Mouse (Mus musculus): ENCODE data around the gene Wdr47. TPM values are rescaled to one million over a fixed set of nuclear protein-coding genes. Genes with fewer than 3 reads are reported as not detected.
A peak's percentile ranks its signal among the peaks of the same experiment; 100 is the strongest.
"Not testable (repeated sequence)": the region's sequence is repeated elsewhere in the genome, so short reads cannot be mapped to it uniquely, and the experiment has no call there.

Gene Wdr47
- total RNA-seq, 2 experiments from 2014 or later, result 1.3 TPM; not detected in 1

DNA sequence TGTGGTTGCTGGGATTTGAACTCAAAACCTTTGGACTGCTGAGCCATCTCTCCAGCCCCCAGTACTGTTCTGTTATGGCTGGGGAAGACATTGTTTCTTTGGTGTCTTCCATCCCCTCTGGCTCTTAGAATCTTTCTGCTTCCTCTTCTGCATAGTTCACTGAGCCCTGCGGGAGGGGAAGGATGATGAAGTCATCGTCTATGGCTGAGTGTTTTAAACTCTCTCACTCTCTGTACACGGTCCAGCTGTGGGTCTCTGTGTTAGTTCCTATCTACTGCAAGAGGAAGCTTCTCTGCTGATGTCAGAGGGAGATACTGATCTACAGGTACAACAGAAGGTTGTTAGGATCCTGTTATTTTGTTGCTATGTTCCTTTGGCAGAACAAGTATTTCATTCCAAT, 17.8 kb downstream of the Wdr47 start:
- no peak for ATAC-seq (replicated peaks; ENCODE audit: low FRiP score, poor library complexity, severe bottlenecking)

DNA sequence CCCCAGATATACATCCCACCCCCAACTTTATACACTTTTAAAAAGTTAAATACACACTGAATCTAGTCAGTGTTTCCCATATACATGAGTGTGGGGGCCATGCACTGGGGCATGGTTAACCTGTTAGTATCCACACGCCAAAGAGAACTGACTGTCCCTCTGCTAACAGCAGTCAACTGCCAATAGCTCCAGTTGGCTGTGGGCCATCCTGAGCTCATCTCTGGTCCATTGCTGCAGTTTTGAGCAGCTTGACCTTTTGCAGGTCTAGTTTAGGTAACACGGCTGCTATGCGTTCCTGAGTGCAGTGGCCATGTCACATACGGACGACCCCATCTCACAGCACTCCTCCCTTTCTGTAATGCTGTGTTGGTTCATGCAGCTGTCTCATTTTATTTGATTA, 43.7 kb downstream of the Wdr47 start:
- ATAC-seq (replicated peaks; ENCODE audit: low FRiP score, poor library complexity, severe bottlenecking), result no peak

- no peak for ATAC-seq (replicated peaks; ENCODE audit: low FRiP score, poor library complexity, severe bottlenecking)
Measured at GRCm38 (mm10) chr3:108639412-108639811, 48.3 kb downstream of the Wdr47 start.

GRCm38 (mm10) chr3:108640998-108641397, 49.9 kb downstream of the Wdr47 start:
- no peak for ATAC-seq (replicated peaks; ENCODE audit: low FRiP score, poor library complexity, severe bottlenecking)

GRCm38 (mm10) chr3:108644856-108645255, 53.8 kb downstream of the Wdr47 start:
- ATAC-seq (replicated peaks; ENCODE audit: low FRiP score, poor library complexity, severe bottlenecking), result no peak

GRCm38 (mm10) chr3:108646036-108646435, 55.0 kb downstream of the Wdr47 start:
- ATAC-seq (replicated peaks; ENCODE audit: low FRiP score, poor library complexity, severe bottlenecking), result no peak

GRCm38 (mm10) chr3:108647681-108648080, 56.6 kb downstream of the Wdr47 start:
- not testable (repeated sequence) for ATAC-seq (replicated peaks; ENCODE audit: low FRiP score, poor library complexity, severe bottlenecking)

DNA sequence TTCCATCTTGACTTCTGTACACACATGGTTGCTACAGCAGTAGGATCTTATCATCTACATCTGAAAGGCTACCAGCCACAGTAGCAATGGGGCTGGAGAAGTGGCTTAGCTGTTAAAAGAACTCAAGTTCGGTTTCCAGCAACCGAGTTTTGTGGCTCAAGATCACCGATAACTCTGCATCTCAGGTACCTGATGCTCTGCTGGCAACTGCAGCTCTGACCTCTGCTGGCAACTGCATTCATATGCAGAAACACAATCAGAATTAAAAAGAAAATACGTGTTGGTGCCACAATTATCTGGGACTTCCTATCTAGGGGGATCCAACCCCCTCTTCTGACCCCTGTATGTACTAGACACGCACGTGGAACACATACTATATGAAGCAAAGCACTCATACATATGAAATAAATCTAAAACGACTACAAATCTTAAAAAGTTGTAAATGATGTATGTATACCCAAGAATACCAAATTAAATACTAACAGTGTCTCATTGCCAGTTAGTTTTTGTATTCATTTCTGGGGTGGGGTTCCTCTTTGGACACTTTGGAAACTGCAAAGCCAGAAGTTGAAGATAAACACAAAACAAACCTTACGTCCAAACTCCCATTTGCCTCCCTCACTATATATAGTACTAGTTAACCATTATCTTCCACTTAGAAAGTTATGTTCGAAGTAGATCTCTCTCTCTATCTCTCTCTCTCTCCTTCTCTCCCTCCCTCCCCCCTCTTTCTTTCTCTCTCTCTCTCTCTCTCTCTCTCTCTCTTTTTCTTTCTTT, 62.0 kb downstream of the Wdr47 start:
- no peak for ATAC-seq (replicated peaks; ENCODE audit: low FRiP score, poor library complexity, severe bottlenecking)

- peak; percentile 94 for ATAC-seq (replicated peaks; ENCODE audit: low FRiP score, poor library complexity, severe bottlenecking)
Measured at GRCm38 (mm10) chr3:108653710-108654379, 62.8 kb downstream of the Wdr47 start, which contains the start of gene Clcc1. TSS of gene Clcc1 (plus strand) at chr3:108653913.

GRCm38 (mm10) chr3:108654566-108654965, 63.5 kb downstream of the Wdr47 start:
- no peak for ATAC-seq (replicated peaks; ENCODE audit: low FRiP score, poor library complexity, severe bottlenecking)

GRCm38 (mm10) chr3:108655486-108655885, 64.4 kb downstream of the Wdr47 start:
- no peak for ATAC-seq (replicated peaks; ENCODE audit: low FRiP score, poor library complexity, severe bottlenecking)

DNA sequence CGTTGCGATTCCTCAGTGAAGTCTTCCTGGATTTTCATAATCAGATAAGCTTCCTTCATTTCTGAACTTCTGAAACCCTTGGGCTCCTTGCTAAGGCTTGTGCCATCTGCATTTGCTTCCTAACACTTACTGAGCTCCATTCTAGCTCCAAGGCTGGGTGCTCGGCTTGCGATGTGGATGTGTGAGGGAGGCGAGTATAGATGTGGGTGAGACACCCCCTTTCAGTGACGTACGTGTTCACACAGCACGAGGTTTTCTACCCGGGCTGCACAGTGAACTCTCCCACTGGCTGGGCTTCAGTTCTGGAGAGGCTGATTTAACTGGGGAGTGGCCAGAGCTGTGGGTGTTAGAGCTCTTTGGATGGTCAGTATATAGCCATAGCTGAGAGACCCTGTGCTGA, 67.5 kb downstream of the Wdr47 start:
- no peak for ATAC-seq (replicated peaks; ENCODE audit: low FRiP score, poor library complexity, severe bottlenecking)

- ATAC-seq (replicated peaks; ENCODE audit: low FRiP score, poor library complexity, severe bottlenecking), result no peak
Measured at GRCm38 (mm10) chr3:108660941-108661340, 69.9 kb downstream of the Wdr47 start.

GRCm38 (mm10) chr3:108676616-108677015, 85.5 kb downstream of the Wdr47 start:
- no peak for ATAC-seq (replicated peaks; ENCODE audit: low FRiP score, poor library complexity, severe bottlenecking)

DNA sequence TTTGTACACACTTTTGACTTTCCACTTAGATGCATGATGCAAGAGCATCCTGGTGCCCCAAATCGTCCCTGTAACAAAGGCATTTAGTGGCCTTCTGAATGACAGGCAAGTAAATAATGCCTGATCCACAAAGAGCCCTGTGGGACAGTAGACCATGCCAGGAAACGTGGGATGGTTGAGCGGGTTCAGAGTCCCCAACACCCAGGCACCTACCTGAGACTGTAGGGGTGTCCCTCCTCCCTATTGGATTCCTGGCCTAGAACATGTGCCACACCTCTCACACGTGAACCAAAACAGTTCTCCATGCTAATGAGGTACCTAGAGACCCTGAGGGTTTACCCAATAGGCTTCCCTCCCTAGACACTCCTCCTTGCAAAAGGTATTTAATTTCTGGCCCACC, 89.9 kb downstream of the Wdr47 start:
- no peak for ATAC-seq (replicated peaks; ENCODE audit: low FRiP score, poor library complexity, severe bottlenecking)

GRCm38 (mm10) chr3:108683597-108683996, 92.5 kb downstream of the Wdr47 start:
- ATAC-seq (replicated peaks; ENCODE audit: low FRiP score, poor library complexity, severe bottlenecking), result not testable (repeated sequence)

DNA sequence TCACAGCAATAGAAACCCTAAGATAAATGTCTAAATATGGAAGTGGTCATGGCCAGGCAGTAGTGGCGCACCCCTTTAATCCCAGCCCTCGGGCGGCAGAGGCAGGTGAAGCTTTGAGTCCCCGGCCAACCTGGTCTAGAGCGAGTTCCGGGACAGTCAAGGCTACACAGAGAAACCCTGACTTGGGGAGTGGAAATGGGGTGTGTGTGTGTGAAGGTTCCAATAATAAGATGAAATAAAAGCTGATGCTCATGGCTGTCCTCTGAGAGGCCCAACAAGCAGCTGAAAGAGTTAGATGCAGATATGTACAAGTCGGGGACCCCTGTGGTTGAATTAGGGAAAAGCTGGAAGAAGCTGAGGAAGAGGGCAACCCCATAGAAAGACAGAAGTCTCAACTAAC, 94.6 kb downstream of the Wdr47 start:
- ATAC-seq (replicated peaks; ENCODE audit: low FRiP score, poor library complexity, severe bottlenecking), result no peak

DNA sequence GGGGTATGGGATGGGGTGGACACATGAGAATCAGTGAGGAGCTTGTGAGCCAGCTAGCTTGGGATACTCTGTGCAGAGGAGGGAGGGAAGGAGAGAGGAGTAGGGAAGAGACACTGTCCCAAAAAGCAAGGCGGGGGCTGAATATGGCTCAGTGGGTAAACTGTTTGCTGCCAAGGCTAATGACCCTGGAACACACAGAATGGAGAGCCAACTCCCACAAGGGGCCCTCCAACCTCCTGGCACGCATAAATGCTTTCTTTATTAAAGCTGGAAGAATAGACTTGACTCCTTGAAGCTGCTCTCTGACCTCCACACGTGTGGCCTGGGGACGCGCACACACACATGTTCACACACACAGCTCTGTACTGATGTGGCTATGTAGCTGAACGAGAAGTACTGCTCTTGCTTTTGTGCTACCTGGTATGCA, 97.9 kb downstream of the Wdr47 start:
- ATAC-seq (replicated peaks; ENCODE audit: low FRiP score, poor library complexity, severe bottlenecking), result peak; percentile 57

- no peak for ATAC-seq (replicated peaks; ENCODE audit: low FRiP score, poor library complexity, severe bottlenecking)
Measured at GRCm38 (mm10) chr3:108689446-108689845, 98.4 kb downstream of the Wdr47 start.

DNA sequence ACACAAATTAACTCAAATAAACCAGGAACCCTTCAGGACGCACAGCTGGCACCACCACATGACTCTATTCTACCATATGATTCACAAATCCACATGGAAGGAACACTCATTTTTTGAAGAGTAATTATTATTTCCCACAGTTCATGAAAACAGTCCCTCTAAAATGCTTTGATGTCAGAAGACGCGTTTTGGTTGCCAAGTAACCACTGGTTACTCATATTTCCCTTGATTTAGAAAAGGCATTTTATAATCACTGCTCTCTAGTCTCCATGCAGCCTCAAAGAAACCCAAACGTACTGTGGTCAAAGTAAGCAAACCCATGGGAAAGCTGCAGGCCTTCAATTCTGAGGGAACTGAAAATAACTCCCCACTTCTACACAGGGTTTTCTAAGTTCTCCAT, 98.9 kb downstream of the Wdr47 start:
- ATAC-seq (replicated peaks; ENCODE audit: low FRiP score, poor library complexity, severe bottlenecking), result no peak

DNA sequence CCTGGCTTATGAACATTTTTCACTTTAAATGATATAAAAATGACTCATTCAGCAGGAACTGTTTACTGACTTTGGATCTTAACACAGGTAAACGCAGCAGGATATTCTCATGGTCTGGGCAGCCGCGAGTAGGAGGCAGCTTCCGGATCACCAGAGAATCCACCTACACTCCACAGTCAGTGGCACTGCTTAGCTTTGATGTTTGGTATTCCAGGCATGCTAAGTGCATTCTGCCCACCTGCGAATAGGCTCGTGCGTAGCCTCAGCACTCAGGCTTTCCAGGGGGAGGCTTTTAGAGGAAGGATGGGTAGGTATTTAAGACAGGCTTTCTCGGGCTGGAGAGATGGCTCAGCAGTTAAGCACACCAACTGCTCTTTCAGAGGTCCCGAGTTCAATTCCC, 103.2 kb downstream of the Wdr47 start:
- ATAC-seq (replicated peaks; ENCODE audit: low FRiP score, poor library complexity, severe bottlenecking), result no peak
